Mouse (Mus musculus): ENCODE data around the gene Slco2a1.

- TF ChIP-seq POLR2A (IDR thresholded peaks at IDR 0.05; ENCODE audit: borderline replicate concordance, extremely low read depth, low read depth, low read length) (no peak), CTCF (IDR thresholded peaks at IDR 0.05; ENCODE audit: insufficient read depth, low read length) (no peak)
These were observed 25.2 kb upstream of the Slco2a1 start for GRCm38 (mm10) chr9:102963321-102963720.

Measured in lung, adult 2 months (tissue).